Mouse (Mus musculus) brain, embryonic 18.5 days (tissue): ENCODE data around the gene Rapsn.

Experiments
- DNase-seq: peaks from one replicate; pipeline ENCODE4 v3.0.0-alpha.2; 2012; ENCODE audit warnings: low read depth, low spot score

Gene Rapsn

DNA sequence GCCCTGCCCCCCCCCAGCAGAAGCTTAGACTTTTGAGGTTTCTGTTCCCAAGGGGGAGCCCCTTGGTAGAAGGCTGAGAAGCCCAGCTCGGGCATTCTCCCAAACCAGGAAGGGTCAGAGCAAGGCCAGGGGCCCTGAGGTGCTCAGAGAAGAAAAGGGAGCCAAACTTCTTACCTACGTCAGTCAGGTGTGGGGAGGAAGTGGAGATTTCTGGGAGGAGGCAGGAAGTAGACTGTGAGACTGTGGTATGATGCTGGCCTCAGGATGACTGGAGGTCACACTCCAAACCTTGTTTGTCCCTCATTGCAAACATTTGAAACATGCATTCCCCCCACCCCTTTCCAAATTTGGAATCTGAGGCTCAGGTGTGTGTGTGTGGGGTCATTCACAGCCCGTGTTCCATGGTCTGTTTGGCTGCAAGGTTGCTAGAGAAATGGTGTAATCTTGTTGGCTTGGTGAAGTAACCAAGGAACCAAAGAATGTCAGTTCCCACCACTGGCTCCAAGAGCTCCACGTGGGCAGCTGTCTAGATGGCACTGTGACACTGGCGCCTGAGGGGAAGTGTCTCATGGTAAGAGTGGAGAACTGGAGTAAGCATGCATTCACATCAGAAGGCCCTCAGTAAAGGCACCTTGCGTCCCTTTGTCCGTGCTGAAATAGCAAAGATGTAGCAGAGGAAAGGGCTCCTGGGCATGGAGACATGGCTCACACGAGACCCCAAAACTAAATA is 45.5 kb downstream of the Rapsn start:
- no peak for DNase-seq

DNA sequence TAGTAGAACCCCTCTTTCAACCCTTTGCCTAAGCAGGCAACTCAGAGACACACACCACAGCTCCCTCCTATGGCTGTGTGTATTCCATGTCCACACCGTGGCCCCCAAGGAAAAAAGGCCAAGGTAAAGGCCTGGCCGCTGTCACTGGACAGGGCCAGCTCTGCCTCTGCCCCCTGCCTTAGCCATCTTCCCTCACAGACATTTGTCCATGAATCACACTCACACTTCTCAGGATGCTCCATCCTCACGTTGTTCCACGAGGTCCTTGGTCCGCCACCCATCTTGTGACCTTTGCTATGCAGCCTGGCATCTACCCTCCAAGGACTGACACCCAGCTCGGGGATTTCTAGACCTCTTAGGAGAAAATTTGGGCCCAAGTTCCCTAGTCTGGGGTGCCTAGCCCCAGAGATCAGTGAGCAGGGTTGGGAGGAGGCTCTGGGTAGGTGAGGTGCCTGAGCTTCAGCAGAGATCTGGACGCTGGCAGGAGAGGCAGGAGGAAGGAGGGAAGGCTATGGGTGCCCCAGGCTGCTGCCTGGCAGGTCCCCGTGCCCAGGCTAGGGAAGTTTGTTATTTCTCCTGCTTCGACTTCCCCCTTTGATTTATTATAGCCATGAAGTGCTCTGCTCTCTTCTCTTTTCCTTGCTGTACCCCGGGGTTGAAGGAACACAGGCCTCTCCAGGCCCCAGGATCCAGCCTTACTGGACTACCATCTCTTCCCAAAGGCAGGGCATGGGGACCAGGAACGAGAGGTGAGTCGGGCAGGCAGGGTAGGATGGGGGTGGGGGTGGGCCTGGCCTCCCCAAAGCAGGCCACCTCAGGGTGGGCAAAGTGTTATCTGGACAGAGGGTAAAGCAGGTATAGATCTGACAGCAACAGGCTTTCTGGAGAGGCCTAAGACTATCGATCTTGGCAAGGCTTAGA is 46.6 kb downstream of the Rapsn start, which contains the start of gene Spi1:
Gene Spi1 (plus strand): TSS at position 616 of the 921 bp plus-strand sequence.
- no peak for DNase-seq

DNA sequence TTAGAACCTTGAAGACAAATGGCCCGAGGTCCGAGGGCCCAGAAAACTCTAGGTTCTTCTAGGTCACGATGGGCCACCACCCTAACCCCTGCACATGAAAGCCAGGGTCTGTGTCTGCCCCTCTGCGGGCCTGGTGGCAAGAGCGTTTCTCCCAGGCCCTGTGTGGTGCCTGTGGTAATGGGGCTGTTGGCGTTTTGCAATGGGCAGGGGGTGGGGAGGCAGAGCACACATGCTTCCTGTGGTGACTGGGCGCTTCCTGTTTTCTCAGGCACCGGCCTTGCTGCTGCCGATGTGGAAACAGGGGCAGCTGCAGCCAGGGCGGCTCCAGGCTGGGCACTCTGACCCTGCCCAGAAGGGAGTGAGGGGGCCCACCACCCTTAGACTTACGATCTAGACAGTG is 47.4 kb downstream of the Rapsn start:
- DNase-seq = no peak

DNA sequence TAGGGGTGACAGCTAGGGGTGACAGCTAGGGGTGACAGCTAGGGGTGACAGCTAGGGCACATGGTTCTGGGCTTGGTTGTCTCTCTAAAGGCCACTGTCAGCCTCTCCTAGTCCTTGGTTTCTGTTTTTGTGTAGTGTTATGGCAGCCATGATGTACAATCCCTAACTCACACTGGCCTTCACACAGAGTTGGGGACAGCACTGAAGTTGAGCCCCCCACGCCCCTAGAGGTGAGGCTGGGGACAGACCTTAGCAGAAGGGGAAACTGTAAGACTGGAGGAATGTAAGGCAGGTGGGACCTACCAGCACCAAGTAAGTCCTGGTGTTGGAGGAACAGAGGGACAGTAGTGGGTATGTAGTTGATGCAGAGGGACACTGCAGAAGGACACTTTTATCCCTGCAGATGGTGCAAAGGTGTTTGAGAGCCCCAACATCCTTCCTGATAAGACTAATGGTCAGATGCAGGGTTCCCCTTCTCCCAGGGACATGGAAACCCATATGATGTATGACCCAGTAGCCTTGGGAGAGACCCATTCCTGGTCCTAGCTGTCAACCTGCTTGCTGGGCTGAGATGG is 48.0 kb downstream of the Rapsn start:
- DNase-seq = no peak

DNA sequence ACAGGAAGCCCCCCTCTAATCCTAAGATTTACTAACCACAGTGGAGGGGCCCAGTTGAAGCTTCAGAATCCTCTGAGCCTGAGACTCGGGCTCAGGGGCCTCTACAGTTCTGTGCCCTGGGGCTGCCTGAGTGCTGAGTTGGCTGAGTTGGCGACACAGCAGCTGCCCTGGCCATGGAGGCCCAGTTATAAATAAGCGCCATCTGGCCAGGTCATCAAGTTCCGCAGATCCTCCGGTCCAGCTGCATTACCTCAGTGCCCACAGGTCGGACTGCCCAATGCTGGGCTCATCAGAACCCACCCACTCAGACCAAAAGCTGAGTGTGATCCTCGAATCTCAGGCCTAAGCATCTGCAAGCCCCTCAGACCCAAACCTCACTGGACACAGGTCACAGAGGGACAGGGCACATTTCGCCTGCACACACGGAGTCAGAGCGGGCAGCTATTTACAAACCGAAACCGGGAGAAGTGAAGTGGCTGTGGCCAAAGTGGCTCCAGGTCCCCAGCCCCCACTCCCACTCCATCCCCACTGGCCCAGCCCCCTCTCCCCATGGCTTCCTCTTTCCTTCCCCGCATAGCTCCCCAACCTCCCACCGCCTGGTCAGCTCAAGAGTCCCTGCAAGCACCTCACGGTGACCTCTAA is 48.9 kb downstream of the Rapsn start:
- DNase-seq = no peak

DNA sequence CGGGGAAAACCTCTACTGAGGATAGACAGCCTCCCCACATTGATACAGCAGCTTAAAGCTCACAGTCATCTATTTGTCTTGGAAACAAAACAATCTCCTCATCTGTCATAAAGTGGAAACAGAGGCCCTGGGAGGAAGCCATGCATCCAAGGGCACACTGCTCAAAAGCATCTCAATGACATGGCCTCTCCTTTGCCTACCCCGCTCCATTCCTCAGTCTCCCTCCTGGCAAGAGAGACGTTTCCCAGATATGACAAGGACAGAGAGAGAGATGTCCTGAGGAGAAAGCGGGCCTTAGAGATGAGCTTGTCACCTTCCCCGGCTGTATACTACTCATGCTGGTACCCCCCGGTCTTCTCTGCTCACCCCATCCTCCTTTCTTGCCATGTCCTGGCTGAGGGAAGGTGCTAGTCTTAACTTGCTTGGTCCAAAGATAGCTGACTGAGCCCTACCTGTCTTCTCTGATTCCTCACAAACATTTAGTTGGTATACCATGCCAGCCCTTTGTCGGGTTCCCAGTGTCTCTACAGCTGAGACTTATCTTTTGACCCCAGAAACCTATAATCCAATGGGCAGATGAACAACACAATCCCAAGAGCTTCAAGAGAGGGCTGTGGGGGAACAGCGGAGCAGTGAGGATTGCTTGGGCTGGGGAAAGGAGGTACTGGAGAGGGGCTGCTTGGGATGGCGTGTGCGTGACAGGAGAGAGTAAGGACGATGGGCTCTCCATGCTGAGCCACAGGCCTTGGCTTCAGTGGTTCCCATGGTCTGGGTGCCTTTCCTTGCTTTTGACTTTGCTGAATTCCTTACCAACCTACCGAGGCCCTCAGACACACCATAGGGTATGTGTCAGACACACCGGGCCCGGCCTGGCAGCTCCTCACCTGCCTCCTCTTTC is 50.3 kb downstream of the Rapsn start:
- DNase-seq = no peak

DNA sequence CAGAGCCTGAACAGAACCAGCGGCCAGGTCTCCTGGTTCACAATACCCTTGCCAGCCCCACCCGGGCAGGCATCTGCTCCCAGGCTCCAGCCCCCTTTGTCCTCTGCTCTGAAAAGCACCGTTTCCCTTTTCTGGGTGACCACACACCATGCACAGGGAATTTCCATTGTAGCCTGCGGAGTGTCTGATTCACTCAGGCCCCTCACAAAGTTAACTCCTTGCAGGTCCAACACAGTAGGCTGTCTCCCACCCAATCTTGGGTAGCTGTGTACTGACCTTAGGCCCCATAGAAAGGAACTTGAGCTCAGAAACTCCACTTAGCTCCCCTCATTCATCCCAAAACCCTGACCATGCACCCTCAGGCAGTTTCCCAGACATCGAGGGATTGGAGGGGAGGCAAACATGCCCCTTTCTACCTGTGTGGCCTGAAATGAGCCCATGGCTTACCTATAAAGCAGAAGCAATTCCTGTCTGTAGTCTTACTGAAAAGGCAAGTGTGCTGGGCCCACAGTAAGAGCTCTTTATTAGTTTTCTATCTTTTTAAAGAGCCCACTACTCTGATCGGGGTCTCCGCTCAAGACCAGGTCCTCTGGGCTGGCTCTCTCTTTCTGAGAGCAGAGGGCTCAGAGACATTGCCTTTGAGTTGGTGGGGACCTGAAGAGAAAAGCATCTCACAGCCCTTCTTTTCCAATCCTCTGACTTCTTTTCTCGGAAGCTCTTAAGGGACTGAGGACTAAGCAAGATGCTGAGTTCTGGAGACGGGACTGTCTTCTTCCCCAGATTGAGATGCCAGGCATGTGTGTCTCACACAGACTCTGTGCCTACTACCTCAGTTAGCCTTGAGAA is 51.2 kb downstream of the Rapsn start:
- no peak for DNase-seq

DNA sequence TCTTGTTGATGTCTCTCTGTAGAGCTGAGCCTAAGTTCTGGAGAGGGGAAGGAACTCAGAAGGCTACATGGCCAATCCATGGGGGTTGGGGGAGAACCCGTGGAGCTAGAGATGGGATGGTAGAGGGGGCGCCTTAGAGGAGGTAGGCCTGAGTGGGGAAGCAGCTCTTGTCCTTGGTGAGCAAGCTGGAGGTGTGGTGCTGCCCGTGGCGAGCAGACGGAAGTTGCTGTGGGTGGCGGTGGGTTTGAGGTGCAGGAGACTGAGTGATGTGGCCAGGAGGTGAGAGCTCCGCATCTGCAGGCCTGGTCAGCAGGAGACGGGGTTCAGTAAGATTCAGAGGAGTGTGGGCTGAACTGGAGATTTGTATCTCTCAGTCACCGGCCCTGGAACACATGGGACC is 52.0 kb downstream of the Rapsn start:
- no peak for DNase-seq

DNA sequence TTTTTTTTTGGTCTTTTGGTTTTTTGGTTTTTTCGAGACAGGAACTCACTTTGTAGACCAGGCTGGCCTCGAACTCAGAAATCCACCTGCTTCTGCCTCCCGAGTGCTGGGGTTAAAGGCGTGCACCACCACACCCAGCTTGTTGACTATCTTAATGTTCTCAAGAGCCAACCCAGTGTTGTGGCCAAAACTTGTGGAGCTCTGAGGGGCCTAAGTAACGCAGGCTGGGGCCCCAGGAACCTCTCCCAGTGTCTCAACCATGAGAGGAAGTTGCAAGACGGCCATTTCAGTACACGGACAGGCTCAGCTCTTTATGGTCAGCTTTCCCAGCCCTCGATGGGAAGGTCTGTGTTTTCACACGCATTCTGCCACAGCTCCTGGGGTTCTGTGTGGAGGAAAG is 53.6 kb downstream of the Rapsn start:
- DNase-seq = no peak

DNA sequence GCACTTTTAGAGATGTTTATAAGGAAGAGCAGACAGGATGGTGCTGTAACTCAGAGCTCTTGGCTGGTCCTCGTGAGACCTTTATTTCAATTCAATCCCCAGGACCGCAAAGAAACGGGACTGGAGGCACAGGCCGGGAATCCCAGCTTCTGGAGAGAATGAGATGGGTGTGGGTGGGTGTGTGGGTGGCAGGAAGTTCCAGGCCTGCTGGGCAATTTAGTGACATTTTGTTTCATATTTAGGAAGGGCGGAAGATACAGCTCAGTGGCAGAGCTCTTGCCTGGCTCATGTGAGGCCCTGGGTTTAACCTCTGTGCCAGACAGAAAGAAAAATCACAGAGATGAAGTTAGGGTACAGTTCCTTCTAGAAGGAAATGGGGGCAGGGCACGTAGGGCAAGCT is 54.8 kb downstream of the Rapsn start:
- DNase-seq = no peak

DNA sequence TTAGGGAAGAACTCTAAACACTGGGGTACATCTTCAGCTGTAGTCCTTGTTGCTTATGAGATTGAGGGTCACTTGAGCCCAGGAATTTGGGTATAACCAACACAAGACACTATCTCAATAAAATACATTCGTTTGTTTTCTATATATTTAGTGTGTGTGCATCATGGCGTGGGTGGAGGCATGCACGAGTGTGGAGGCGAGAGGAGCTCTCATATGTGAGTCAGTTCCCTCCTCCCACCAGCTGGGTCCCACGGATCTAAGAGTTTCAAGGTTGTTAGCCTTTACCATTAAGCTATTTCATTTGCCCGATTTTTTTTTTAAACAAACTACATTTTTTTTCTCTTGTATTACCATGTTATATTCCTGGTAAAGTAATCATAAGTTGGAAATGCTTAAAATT is 55.4 kb downstream of the Rapsn start:
- no peak for DNase-seq
